Mouse (Mus musculus) MEL (cell line): ENCODE measurements around the gene Gm20388. TPM values are rescaled to one million over a fixed set of nuclear protein-coding genes. Genes with fewer than 3 reads are reported as not detected.

Experiments used
- DNase-seq: peaks from one replicate; pipeline ENCODE4 v3.0.0; 2011; ENCODE audit warnings: low read depth, low spot score
- H3K27ac ChIP-seq: 2 replicates; pipeline ENCODE4 v1.5.1; 2012; ENCODE audit warnings: low read depth, mild to moderate bottlenecking, control low read depth, low read length, moderate library complexity; ENCODE audit not compliant: control insufficient read depth
- H3K27me3 ChIP-seq, 2 experiments: fragments of 150-350 bp in 1 of 2; sonication (generic) in 1 of 2; 2 replicates each; pipeline ENCODE4 v1.6.1; 2012; ENCODE audit warnings: low read length in 2 of 2, mild to moderate bottlenecking in 2 of 2, improper control_type of control experiment in 1 of 2, moderate library complexity in 1 of 2; ENCODE audit not compliant: insufficient read depth in 2 of 2, control insufficient read depth in 1 of 2
- H3K36me3 ChIP-seq, 2 experiments: 2 replicates each; pipeline ENCODE4 v1.6.1; 2012 to 2014; ENCODE audit warnings: low read length in 2 of 2, improper control_type of control experiment in 1 of 2, inconsistent platforms in 1 of 2, mild to moderate bottlenecking in 1 of 2; ENCODE audit not compliant: insufficient read depth in 2 of 2, control insufficient read depth in 1 of 2
- H3K4me1 ChIP-seq, 2 experiments: fragments of 150-350 bp in 1 of 2; sonication (generic) in 1 of 2; 2 replicates each; pipeline ENCODE4 v1.6.1; 2012; ENCODE audit warnings: low read length in 2 of 2, improper control_type of control experiment in 1 of 2, mild to moderate bottlenecking in 1 of 2; ENCODE audit not compliant: insufficient read depth in 2 of 2, control insufficient read depth in 1 of 2
- H3K4me3 ChIP-seq, 2 experiments: fragments of 150-350 bp in 1 of 2; sonication (generic) in 1 of 2; 2 replicates each; pipeline ENCODE4 v1.5.1; 2012; ENCODE audit warnings: low read depth in 2 of 2, low read length in 2 of 2, mild to moderate bottlenecking in 2 of 2, moderate library complexity in 2 of 2, control low read depth in 1 of 2, improper control_type of control experiment in 1 of 2; ENCODE audit not compliant: control insufficient read depth in 1 of 2, insufficient read depth in 1 of 2
- H3K79me2 ChIP-seq: 2 replicates; pipeline ENCODE4 v1.6.1; 2012; ENCODE audit warnings: mild to moderate bottlenecking, low read length, moderate library complexity; ENCODE audit not compliant: control insufficient read depth, poor library complexity, insufficient read depth
- H3K9ac ChIP-seq: 2 replicates; pipeline ENCODE4 v1.6.1; 2012; ENCODE audit warnings: low read depth, mild to moderate bottlenecking, control low read depth, low read length, moderate library complexity; ENCODE audit not compliant: control insufficient read depth, poor library complexity, severe bottlenecking
- H3K9me3 ChIP-seq: fragments of 150-350 bp; sonication (generic); replicated peaks from 2 replicates; pipeline ENCODE4 v1.6.1; 2012; ENCODE audit warnings: mild to moderate bottlenecking, low read length, improper control_type of control experiment, moderate library complexity; ENCODE audit not compliant: insufficient read depth
- BHLHE40 ChIP-seq: IDR thresholded peaks from 2 replicates; pipeline ENCODE4 v1.6.1; 2012; ENCODE audit warnings: low read depth, mild to moderate bottlenecking, inconsistent platforms, low read length, improper control_type of control experiment, borderline replicate concordance
- CTCF ChIP-seq, 3 experiments: IDR thresholded peaks in 2 of 3; conservative IDR thresholded peaks in 1 of 3; 2 replicates each; pipeline ENCODE4 v1.5.1; 2011 to 2012; ENCODE audit warnings: low read length in 3 of 3, low read depth in 2 of 3, mild to moderate bottlenecking in 2 of 3, improper control_type of control experiment in 1 of 3, inconsistent platforms in 1 of 3, mixed read lengths in 1 of 3, moderate library complexity in 1 of 3; ENCODE audit not compliant: control insufficient read depth in 1 of 3, insufficient read depth in 1 of 3, poor library complexity in 1 of 3, severe bottlenecking in 1 of 3
- E2F4 ChIP-seq: IDR thresholded peaks from 2 replicates; pipeline ENCODE4 v1.6.1; 2011; ENCODE audit warnings: low read depth, low read length, improper control_type of control experiment, borderline replicate concordance
- GABPA ChIP-seq: IDR thresholded peaks from 2 replicates; pipeline ENCODE4 v1.6.1; 2012; ENCODE audit warnings: low read depth, mild to moderate bottlenecking, inconsistent platforms, low read length, improper control_type of control experiment, moderate library complexity
- GATA1 ChIP-seq: IDR thresholded peaks from 2 replicates; pipeline ENCODE4 v1.6.1; 2011; ENCODE audit warnings: low read depth, low read length, improper control_type of control experiment
- JUND ChIP-seq: IDR thresholded peaks from 2 replicates; pipeline ENCODE4 v1.6.1; 2011; ENCODE audit warnings: low read depth, mild to moderate bottlenecking, improper control_type of control experiment, low read length
- KAT2A ChIP-seq: conservative IDR thresholded peaks from 2 replicates; pipeline ENCODE4 v1.6.1; 2012; ENCODE audit warnings: low read depth, low read length, improper control_type of control experiment, inconsistent platforms
- MAZ ChIP-seq: IDR thresholded peaks from 2 replicates; pipeline ENCODE4 v1.6.1; 2012; ENCODE audit warnings: low read depth, mild to moderate bottlenecking, inconsistent platforms, low read length, improper control_type of control experiment
- MXI1 ChIP-seq: IDR thresholded peaks from 2 replicates; pipeline ENCODE4 v1.6.1; 2011; ENCODE audit warnings: mild to moderate bottlenecking, low read depth, low read length, improper control_type of control experiment
- MYB ChIP-seq: IDR thresholded peaks from 2 replicates; pipeline ENCODE4 v1.6.1; 2011; ENCODE audit warnings: mild to moderate bottlenecking, low read depth, low read length, improper control_type of control experiment
- NELFE ChIP-seq: IDR thresholded peaks from 2 replicates; pipeline ENCODE4 v1.6.1; 2011; ENCODE audit warnings: low read depth, low read length, improper control_type of control experiment
- POLR2A ChIP-seq, 2 experiments: IDR thresholded peaks; 2 replicates each; pipeline ENCODE4 v1.6.1; 2011 to 2012; ENCODE audit warnings: low read length in 2 of 2, mild to moderate bottlenecking in 2 of 2, control low read depth in 1 of 2, improper control_type of control experiment in 1 of 2, low read depth in 1 of 2, moderate library complexity in 1 of 2; ENCODE audit not compliant: control insufficient read depth in 1 of 2, insufficient read depth in 1 of 2, poor library complexity in 1 of 2
- RCOR1 ChIP-seq: IDR thresholded peaks from 2 replicates; pipeline ENCODE4 v1.6.1; 2012; ENCODE audit warnings: low read depth, mild to moderate bottlenecking, inconsistent platforms, low read length, improper control_type of control experiment
- SMC3 ChIP-seq: IDR thresholded peaks from 2 replicates; pipeline ENCODE4 v1.6.1; 2011; ENCODE audit warnings: low read depth, low read length, improper control_type of control experiment
- TAL1 ChIP-seq: IDR thresholded peaks from 2 replicates; pipeline ENCODE4 v1.6.1; 2012; ENCODE audit warnings: mild to moderate bottlenecking, inconsistent platforms, low read length, moderate library complexity, mixed read lengths
- TBP ChIP-seq: IDR thresholded peaks from 2 replicates; pipeline ENCODE4 v1.8.0; 2011; ENCODE audit warnings: low read depth, low read length, improper control_type of control experiment
- ZC3H11A ChIP-seq: IDR thresholded peaks from 2 replicates; pipeline ENCODE4 v1.6.1; 2012; ENCODE audit warnings: low read depth, mild to moderate bottlenecking, inconsistent platforms, low read length, improper control_type of control experiment
- ZMIZ1 ChIP-seq: IDR thresholded peaks from 2 replicates; pipeline ENCODE4 v1.6.1; 2012; ENCODE audit warnings: low read depth, mild to moderate bottlenecking, inconsistent platforms, low read length, improper control_type of control experiment, moderate library complexity
- ZNF384 ChIP-seq: IDR thresholded peaks from 2 replicates; pipeline ENCODE4 v1.6.1; 2012; ENCODE audit warnings: low read depth, mild to moderate bottlenecking, inconsistent platforms, low read length, improper control_type of control experiment
- polyA plus RNA-seq, 2 experiments: library from polyadenylated mRNA; stranded (reverse) in 1 of 2; unstranded in 1 of 2; fragments of >175 nt in 1 of 2; fragments of >200 nt in 1 of 2; gene quantifications; 2 replicates each; pipeline versions ENCODE4 v1.2.1 to v1.2.4; 2012; ENCODE audit warnings: low replicate concordance in 2 of 2, low read depth in 1 of 2; ENCODE audit not compliant: insufficient read length in 2 of 2, insufficient read depth in 1 of 2, missing spikeins in 1 of 2
- total RNA-seq: library from RNA; depleted of rRNA; stranded (reverse); fragments of 300-350 nt; gene quantifications from 2 replicates; pipeline ENCODE4 v1.2.3, GENCODE M21; 2012

The Gm20388 gene
- total and polyA plus RNA-seq, 3 experiments = 11.1 to 17.8 TPM; not detected in 1

DNA sequence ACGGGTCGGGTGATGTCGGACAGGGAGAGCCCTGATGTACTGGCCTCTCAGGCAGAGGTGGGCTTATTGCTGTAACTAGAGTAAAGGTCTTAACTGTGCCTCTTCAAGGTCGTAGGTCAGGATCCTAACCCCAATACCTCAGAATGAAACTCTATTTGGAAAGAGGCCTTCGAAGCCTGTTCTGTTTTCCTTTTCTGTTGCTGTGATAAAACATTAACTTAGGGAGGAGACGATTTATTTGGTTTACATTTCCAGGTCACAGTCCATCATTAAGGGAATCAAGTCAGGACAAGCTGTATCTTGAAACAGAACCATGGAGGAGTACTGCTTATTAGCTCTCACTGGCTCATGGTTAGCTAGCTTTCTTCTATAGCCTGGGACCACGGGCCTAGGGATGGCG lies 4242.1 kb downstream of the Gm20388 start:
- H3K36me3 ChIP-seq = no peaks in the 10 kb centered on the region
- DNase-seq = no peak
- H3K4me1 ChIP-seq = no peaks in the 10 kb centered on the region
- TF ChIP-seq NELFE (no peak), ZMIZ1 (no peak), MXI1 (no peak)
- TF ChIP-seq, all 39 proteins: peak for 0
- H3K4me3 ChIP-seq = no peak overlapping the region
- H3K27me3 ChIP-seq = no peaks in the 10 kb centered on the region
- no peak overlapping the region for H3K9ac ChIP-seq
- no peak overlapping the region for H3K27ac ChIP-seq
- H3K9me3 ChIP-seq = no peaks in the 10 kb centered on the region
- no peaks in the 10 kb centered on the region for H3K79me2 ChIP-seq

DNA sequence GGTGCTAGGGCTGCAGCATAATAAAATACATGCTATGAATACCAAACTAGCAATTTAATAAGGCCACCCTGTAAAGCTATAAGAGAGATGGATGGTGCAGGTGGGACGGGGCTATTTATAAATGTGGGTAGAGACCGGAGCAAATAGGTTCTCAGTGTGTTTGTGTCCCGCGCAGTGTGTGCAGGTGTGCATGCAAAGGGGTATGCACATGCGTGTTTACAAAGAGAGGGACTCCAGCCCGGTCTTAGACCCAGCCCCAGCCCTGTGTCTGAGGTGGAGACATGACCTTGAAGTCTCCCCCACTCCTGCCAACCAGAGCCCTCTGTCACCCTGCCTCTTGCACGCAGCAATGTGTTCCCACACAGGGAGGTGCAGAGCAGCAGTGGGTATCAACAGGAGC lies 4245.7 kb downstream of the Gm20388 start:
- H3K27ac ChIP-seq = no peak overlapping the region
- no peaks in the 10 kb centered on the region for H3K36me3 ChIP-seq
- no peak overlapping the region for H3K9ac ChIP-seq
- no peak for TF ChIP-seq SMC3
- TF ChIP-seq TAL1 = no peak
- no peak for TF ChIP-seq ZNF384
- no peak for TF ChIP-seq GATA1
- no peak for TF ChIP-seq CTCF (IDR thresholded peaks at IDR 0.05 in 2 of 3, conservative IDR thresholded peaks at IDR 0.05 in 1 of 3; ENCODE audit: control insufficient read depth in 1 of 3, insufficient read depth in 1 of 3, low read depth in 2 of 3, low read length in 3 of 3, poor library complexity in 1 of 3, severe bottlenecking in 1 of 3)
- no peak for TF ChIP-seq JUND
- H3K27me3 ChIP-seq = no peaks in the 10 kb centered on the region
- DNase-seq = no peak
- no peak overlapping the region for H3K4me3 ChIP-seq
- H3K4me1 ChIP-seq = no peaks in the 10 kb centered on the region
- no peaks in the 10 kb centered on the region for H3K79me2 ChIP-seq
- H3K9me3 ChIP-seq = no peaks in the 10 kb centered on the region

DNA sequence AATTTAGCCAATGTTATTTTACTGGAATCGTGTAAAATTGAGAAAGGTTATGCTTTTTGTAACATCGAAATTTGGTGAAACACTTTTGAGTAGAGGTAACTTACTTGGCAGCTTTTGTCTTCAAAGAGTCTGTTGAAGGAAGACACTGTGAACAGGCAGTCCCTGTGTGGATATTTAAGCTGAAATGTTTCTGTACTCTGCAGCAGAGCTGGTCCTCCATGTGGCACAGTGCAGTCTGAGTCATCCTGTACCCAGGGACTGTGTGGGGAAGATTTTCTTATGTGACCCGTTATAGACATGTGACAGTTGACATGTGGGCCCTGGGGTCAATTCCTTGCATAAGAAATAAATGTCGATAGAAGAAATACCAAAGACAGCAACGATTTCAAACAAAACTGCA lies 4251.0 kb downstream of the Gm20388 start:
- no peak for TF ChIP-seq BHLHE40
- TF ChIP-seq RCOR1 = no peak
- no peak for TF ChIP-seq KAT2A
- TF ChIP-seq SMC3 = no peak
- TF ChIP-seq MXI1 = no peak
- TF ChIP-seq MAZ = no peak
- no peak for TF ChIP-seq GATA1
- TF ChIP-seq ZC3H11A = no peak
- no peak for TF ChIP-seq CTCF (IDR thresholded peaks at IDR 0.05 in 2 of 3, conservative IDR thresholded peaks at IDR 0.05 in 1 of 3; ENCODE audit: control insufficient read depth in 1 of 3, insufficient read depth in 1 of 3, low read depth in 2 of 3, low read length in 3 of 3, poor library complexity in 1 of 3, severe bottlenecking in 1 of 3)
- TF ChIP-seq GABPA = no peak
- no peak for TF ChIP-seq MYB
- TF ChIP-seq E2F4 = no peak
- TF ChIP-seq POLR2A (IDR thresholded peaks at IDR 0.05; ENCODE audit: control insufficient read depth in 1 of 2, insufficient read depth in 1 of 2, low read depth in 1 of 2, low read length in 2 of 2, poor library complexity in 1 of 2) = no peak
- no peak for TF ChIP-seq TBP
- TF ChIP-seq, all 39 proteins: peak for 0
- Histone ChIP-seq H3K9ac (no peak overlapping the region), H3K27ac (no peak overlapping the region), H3K36me3 (no peaks in the 10 kb centered on the region), H3K79me2 (no peaks in the 10 kb centered on the region), H3K4me3 (no peak overlapping the region), H3K9me3 (no peaks in the 10 kb centered on the region), H3K4me1 (no peaks in the 10 kb centered on the region), H3K27me3 (no peaks in the 10 kb centered on the region)
- no peak for DNase-seq
